Mouse (Mus musculus): Measurements from ENCODE around the gene Tbc1d1.

Tbc1d1 gene

GRCm38 (mm10) chr5:64238894-64239652 lies 83.0 kb downstream of the Tbc1d1 start:
- DNase-seq: no peak

- no peak for DNase-seq
Measured at GRCm38 (mm10) chr5:64240941-64241682, 85.0 kb downstream of the Tbc1d1 start.

GRCm38 (mm10) chr5:64241867-64242266 lies 85.8 kb downstream of the Tbc1d1 start:
- no peak for DNase-seq

DNA sequence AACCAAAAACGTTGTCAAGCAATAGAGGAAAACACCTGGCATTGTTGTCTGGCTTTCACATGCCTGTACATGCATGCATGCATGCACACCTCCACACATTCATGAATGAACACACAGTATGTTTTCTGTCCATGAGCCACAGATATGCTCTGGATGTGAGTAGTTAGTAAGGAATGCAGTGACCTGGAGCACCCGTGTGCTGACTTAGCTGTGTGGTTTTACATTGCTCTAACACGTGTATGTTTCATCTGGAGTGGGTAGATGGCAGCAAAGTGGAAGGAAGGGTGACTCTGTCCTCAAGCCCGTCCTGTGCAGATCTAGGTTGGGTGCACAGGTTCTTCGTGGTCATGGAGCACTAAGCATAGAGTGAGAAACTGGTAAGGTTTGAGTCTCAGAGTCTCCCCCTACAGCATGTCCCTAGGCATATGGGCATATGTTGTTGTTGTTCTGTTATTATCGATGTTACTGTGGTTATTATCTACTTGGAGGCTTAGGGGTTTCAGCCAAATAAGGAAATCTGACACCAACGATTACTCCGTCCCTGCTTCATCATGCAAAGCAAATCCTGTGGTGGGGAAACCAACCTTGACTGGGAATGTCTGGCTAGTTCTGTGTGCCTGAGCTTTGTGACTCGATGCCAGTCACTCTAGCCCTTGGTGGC lies 86.8 kb downstream of the Tbc1d1 start:
- no peak for DNase-seq

DNA sequence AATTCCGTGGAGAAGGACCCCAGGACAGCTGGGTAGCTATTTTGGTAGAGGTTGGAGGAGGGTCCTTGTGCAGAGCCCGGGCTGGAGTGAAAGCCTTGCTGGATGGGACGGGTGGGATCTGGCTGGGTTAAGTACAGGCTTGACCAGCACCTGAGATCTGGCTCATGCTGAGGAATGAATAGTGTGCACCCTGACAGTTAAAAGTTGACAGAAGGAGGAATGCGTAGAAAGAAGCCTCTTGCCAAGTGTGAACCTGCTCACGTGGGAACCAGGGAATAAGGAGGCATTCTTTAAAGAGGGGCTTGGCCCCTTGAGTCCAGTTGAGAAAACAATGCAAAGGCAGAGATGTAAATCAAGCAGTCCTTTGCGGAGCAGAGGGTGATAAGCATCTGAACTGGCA lies 87.6 kb downstream of the Tbc1d1 start:
- DNase-seq: no peak

DNA sequence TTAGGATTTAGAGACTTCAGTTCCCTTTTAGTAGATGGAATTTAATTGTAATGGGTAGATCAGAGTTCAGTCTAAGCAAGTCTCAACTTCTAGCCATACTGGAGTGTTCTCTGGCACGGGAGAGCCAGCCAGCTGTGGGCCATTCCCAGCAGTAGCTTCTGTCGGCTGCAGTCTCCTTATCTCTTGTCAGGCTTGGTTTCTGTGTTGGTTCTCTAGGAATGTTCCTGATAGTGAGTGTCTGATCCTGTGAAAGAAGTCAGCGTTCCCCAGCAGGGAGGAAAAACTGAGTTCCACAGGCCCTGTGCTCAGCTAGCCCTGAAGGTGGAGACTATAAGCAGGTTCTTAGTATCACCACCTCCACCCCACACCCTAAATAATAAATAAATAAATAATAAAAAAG lies 88.2 kb downstream of the Tbc1d1 start:
- DNase-seq: no peak

DNA sequence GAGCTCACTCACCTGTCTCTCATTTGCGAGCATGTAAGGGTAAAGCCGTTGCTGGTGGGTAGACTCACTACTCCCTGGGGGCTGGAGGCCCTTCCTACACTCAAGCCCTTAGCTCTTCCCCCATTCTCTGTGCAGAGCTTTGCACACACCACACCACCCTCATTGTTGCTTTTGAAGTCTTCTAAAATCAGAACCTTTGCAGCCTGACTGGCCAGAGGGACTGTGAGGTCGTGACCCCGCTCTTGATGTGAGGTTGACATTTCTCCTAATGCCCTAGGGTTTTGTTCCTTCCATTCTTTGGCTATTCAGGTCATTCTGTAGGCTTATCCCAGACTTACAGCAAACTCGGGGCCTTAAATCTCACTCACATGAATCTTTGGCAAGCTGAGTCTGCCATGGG lies 88.6 kb downstream of the Tbc1d1 start:
- DNase-seq: no peak

GRCm38 (mm10) chr5:64251435-64251834 lies 95.3 kb downstream of the Tbc1d1 start:
- no peak for DNase-seq

DNA sequence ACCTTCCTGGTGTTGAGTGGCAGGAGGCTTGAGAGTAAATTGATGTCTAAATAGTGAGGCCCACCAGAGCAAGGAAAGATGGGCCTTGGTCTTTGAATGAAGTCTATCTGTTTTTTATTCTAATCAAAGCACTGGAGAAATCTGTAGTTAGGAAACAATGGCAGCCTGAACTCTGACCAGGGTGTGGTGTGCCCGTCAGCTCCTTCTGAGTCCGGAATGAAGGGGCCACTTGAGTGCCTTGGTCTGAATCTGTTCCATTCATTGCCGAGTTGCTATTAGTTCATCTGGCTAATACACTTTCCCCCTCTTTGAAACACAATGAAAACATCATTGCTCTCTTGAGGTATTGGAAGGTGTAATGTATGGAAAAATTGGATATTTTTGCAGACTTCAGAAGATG lies 98.2 kb downstream of the Tbc1d1 start:
- no peak for DNase-seq

DNA sequence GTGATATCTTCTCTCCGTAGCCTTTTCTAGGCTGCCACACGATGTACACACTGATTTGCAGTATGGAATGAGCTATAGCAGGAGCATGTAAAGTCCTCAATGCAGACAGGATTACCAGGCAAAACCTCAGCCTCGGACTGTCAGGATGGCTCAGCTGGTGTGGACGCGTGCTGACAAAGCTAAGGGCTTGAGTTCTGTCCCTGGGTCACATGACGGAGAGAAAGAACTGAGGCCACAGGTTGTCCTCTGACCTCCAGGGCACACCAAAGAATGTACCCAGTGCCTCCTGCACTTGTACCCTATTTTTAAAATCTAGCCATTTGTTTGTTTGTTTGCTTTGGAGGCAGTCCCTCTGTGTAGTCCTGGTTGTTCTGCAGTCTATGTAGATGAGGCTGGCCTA lies 98.9 kb downstream of the Tbc1d1 start:
- no peak for DNase-seq

GRCm38 (mm10) chr5:64263348-64263747 lies 107.2 kb downstream of the Tbc1d1 start:
- DNase-seq: peak; percentile 16 to 24

DNA sequence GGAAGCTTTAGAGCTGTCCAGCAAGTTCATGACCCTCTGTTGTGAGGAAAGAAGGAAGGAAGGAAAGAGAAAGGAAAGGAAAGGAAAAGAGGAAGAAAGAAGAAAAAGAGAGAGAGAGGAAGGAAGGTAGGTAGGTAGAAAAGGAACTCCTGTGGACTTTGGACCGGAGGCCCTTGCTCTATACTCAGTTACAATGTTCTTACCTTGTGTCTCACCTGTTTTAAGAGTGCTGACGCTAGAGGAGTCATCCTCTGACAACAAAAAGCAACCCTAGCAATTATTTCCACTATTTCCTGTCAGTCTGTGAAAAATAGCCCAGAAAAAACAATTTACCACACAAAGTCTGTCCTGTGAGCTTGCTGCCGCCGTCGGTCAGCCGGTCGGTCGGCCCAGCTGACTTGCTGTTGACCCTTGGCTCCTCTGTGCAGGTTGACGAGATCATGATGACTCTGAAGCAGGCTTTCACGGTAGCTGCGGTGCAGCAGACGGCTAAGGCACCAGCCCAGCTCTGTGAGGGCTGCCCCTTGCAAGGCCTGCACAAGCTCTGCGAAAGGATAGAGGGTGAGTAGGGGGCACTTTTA lies 107.9 kb downstream of the Tbc1d1 start:
- no peak for DNase-seq

DNA sequence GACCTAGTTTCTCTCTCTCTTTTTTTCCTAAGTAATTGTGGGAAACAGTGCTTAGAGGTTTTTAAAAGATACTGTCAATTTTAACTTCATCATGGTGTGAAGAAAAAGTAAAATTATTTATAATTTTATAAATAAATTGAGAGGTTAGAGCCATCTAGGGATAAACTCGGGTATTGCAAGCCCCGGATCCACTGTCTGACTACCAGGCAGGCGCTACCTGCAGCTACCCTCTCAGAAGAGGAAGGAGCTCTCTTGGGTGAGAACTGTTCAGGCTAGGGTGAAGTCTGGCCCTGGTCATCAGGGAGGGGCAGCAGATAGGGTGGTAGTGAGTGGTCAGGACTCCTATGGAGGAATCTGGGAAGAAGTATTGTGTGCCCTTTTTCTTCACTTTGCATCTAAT lies 109.0 kb downstream of the Tbc1d1 start:
- DNase-seq: peak; percentile 62 to 73

DNA sequence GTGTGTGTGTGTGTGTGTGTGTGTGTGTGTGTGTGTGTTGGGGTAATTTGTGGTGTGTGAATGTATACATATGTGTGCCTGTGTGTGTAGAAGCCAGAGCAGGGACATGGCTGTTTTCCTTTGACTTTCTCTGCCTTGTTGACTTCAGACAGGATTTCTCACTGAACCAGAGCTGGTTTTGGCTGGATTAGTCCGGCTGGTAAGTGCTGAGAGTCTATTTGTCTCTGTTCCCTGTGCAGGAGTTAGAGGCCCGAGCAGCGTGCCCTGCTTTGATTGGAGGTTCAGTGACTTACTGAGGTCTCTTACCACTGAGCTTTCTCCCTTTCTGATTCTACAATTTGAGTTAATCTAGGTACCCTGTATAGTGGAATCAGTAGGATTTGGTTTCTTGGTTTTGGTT lies 109.8 kb downstream of the Tbc1d1 start:
- DNase-seq: no peak

DNA sequence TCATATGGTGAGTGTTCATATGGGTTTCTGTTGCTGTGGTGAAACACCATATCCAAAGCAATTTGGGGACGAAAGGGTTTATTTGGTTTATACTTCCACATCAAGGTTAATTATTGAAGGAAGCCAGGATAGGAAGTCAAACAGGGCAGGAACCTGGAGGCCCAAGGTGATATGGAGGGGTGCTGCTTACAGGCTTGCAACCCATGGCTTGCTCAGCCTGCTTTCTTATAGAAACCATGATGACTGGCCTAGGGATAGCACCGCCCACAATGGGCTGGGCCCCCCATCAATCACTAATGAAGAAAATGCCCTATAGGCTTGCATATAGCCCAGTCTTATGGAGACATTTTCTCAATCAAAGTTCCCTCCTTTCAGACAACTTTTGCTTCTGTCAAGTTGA lies 110.4 kb downstream of the Tbc1d1 start:
- no peak for DNase-seq

DNA sequence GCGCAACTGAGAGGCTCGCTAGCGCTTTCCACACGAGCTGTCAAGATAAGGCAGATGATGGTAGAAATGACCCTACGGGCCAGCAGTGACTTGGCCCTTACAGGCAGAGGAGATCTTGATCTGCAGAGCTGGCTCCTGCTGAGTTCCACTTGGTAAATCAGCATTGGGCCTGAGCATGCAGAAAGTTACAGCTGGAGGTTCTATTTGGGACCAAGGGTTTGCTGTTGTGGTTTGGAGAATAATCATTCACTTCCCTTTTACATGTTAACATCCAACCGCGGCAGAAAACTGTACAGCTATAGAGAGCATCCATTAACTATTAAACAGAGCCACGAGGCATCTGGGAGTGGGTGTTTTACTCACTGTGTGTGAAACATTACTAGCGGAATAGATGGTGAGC lies 111.2 kb downstream of the Tbc1d1 start:
- DNase-seq: no peak

GRCm38 (mm10) chr5:64269669-64270068 lies 113.6 kb downstream of the Tbc1d1 start:
- DNase-seq: no peak

DNA sequence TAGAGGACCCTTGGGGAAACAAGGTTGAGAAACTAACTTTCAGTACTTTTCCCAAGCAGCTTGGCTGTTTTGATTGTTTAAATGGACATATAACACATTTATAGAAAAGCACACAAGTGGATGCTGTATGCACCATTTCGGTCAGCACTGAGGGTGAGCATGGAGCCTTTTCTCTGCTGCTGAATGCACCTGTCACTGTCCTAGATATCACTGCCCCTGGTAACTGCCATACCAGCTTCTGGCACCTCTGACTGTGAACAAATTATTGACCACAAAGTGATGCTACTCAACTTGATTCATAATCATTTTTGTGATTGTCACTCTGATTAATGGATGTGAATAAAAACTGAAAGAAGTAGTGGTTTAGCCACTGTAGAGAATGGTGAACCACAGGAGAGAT lies 117.4 kb downstream of the Tbc1d1 start:
- no peak for DNase-seq

DNA sequence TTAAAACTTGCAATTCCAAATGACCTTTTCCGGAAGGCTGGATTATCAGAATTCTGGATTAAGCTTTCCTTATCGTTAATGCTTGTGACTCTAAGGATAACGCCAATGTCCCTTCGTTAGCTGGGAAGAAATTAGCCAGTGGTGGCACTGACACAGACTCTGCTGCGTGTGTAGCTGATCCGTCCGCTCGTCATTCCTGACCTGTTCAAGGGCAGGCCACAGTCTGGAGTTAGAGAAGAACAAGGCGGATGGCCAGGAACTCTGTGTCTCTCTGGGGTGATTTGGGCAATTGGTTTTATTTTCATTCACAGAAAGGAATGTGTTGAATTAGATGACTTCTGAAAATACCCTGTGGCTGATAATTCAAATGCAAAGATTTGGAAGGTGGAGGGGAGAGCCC lies 118.2 kb downstream of the Tbc1d1 start:
- no peak for DNase-seq

DNA sequence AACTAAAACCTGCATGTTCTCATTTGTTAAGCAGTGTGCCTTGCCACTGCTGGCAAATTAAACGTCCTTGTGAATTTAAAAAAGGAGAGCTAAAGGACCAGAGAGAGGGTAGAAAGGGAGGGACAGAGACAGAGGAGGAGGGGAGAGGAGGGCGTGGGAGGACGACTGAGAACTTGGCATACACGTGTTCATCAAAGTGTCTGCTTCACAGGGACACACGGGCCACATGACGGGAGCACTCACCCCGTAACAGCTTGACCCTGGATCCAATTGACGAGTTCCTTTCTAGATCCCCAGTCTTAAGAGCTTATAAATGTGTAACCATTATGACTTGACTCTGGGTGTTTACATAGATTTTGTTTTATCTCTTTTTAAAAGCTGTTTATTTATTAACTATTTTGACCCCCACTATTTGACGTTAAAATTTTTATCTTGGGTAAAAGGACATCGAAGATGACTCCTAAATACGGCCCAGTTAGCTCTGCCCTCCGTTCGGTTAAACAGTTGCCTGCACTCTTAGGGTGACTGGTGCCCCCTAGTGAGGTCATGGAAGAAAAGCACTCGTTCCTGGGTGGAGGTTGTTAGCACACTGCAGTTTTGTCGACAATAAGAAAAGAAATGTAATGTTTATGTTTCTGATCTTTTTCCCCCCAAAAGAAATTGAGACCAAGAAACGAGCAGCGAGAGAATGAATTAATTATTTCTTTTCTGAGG lies 118.8 kb downstream of the Tbc1d1 start:
- peak; percentile 81 to 83 for DNase-seq

DNA sequence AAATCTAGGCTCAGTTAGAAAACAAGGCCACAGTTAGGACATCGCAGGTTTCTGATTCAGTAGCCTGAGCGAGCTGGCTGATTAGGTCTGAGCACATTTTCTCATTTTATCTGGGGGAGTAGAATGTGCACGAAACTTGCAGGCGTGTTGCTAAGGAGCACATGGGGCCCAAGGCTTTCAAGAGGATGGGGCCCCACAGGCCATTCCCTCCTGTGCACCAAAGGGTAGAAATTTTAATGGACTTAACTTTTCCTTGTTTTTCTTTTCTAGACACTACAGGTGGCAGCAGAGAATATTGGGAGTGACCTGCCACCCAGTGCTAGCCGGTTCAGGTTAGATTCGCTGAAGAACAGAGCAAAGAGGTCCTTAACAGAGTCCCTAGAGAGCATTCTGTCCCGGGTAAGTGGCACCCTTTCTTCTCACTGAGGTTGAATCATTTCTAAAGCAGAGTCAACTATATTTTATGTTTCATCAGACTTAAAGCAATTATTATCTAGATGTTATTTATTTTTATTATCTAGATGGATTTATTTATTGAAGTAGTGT lies 121.6 kb downstream of the Tbc1d1 start:
- DNase-seq: no peak

- no peak for DNase-seq
Measured at GRCm38 (mm10) chr5:64279668-64280067, 123.6 kb downstream of the Tbc1d1 start.

GRCm38 (mm10) chr5:64280191-64280590 lies 124.1 kb downstream of the Tbc1d1 start:
- DNase-seq: peak; percentile 33 to 55
